ENCODE assay signal across 12 mouse cellular contexts in genomic region chr6:144166651-144167050, GRCm38 (mm10).
DNase-seq lines count a peak whose midpoint lies in the region; ATAC-seq and TF ChIP-seq lines count a peak whose summit lies in the region.
"Had no signal": no experiment of that assay in that cellular context is flagged by ENCODE, and none has a peak within 500 bp of the region (broad histone marks: within the 10 kb centered on the region; RNA-seq: fewer than 3 reads in every experiment).

No protein-coding gene starts in this region.

- no peak for DNase-seq in heart, postnatal 14 days
- DNase-seq in neural tube, embryonic 11.5 days (ENCODE audit: low spot score), result no peak
- DNase-seq in neural tube, embryonic 10.5 days (ENCODE audit: extremely low spot score, low spot score), result no peak
- DNase-seq in hindbrain, postnatal 0 days (ENCODE audit: low spot score), result no peak
- DNase-seq in layer of hippocampus, postnatal 36 days, result no peak
- DNase-seq in kidney, adult 2 months, result no peak
- DNase-seq: cerebellum, postnatal 36 days; gastrocnemius, postnatal 25 days; lung, adult 2 months had no signal

- peak overlapping the region; percentile 37 for H3K27ac ChIP-seq in heart, embryonic 12.5 days (ENCODE audit: poor library complexity, severe bottlenecking)
- peak overlapping the region; percentile 77; the same call in 1 of the 2 replicates for H3K27ac ChIP-seq in neural tube, embryonic 11.5 days (ENCODE audit: low read depth, low read length)
- peak overlapping the region; percentile 51; the same call in 1 of the 2 replicates for H3K27ac ChIP-seq in hindbrain, postnatal 0 days
- H3K27ac ChIP-seq in neural tube, embryonic 15.5 days (replicated peaks), result 0 out of 2 replicates have a peak overlapping the region, but pooled peaks have one; percentile 28
- no peak overlapping the region for H3K27ac ChIP-seq in kidney, adult 2 months (ENCODE audit: insufficient read depth, low read depth, low read length)

- intact Hi-C loops in heart, postnatal 14 days (cut with DNase I), result no loop called here

- H3K9me3 ChIP-seq in heart, embryonic 12.5 days (replicated peaks), result no peaks in the 10 kb centered on the region
- no peaks in the 10 kb centered on the region for H3K9me3 ChIP-seq in neural tube, embryonic 11.5 days (ENCODE audit: control insufficient read depth, low read length)
- no peaks in the 10 kb centered on the region for H3K9me3 ChIP-seq in hindbrain, postnatal 0 days (ENCODE audit: low read length)
- no peaks in the 10 kb centered on the region for H3K9me3 ChIP-seq in neural tube, embryonic 15.5 days (replicated peaks)

- no peak for TF ChIP-seq CTCF in hindbrain, postnatal 0 days (IDR thresholded peaks at IDR 0.05; ENCODE audit: low read depth)
- TF ChIP-seq CTCF in kidney, adult 2 months (conservative IDR thresholded peaks at IDR 0.05; ENCODE audit: insufficient read depth, insufficient read length, low read depth, low read length), result no peak

- no peak for ATAC-seq in heart, embryonic 12.5 days (ENCODE audit: insufficient number of reproducible peaks, low FRiP score)
- no peak for ATAC-seq in neural tube, embryonic 11.5 days (ENCODE audit: insufficient read depth, low FRiP score, low TSS enrichment)
- no peak for ATAC-seq in hindbrain, postnatal 0 days
- no peak for ATAC-seq in neural tube, embryonic 15.5 days (ENCODE audit: low FRiP score)

- no peaks in the 10 kb centered on the region for H3K36me3 ChIP-seq in heart, embryonic 12.5 days
- no peaks in the 10 kb centered on the region for H3K36me3 ChIP-seq in neural tube, embryonic 11.5 days (ENCODE audit: control insufficient read depth, insufficient read depth, low read length)
- H3K36me3 ChIP-seq in hindbrain, postnatal 0 days (ENCODE audit: insufficient read depth, low read length), result no peaks in the 10 kb centered on the region
- no peaks in the 10 kb centered on the region for H3K36me3 ChIP-seq in neural tube, embryonic 15.5 days
- no peaks in the 10 kb centered on the region for H3K36me3 ChIP-seq in kidney, adult 2 months (ENCODE audit: control insufficient read depth, insufficient read depth, low read length)

- no peak for TF ChIP-seq POLR2A in kidney, adult 2 months (IDR thresholded peaks at IDR 0.05; ENCODE audit: low read depth, low read length)

- peaks cover 4% of the 10 kb centered on the region; the same call in 1 of the 2 replicates for H3K4me1 ChIP-seq in heart, embryonic 12.5 days (replicated peaks)
- H3K4me1 ChIP-seq in neural tube, embryonic 11.5 days (ENCODE audit: control insufficient read depth, insufficient read depth, low read length), result peaks cover 15% of the 10 kb centered on the region
- peaks cover 14% of the 10 kb centered on the region for H3K4me1 ChIP-seq in hindbrain, postnatal 0 days (ENCODE audit: insufficient read depth, low read length)
- H3K4me1 ChIP-seq in neural tube, embryonic 15.5 days, result peaks cover 9% of the 10 kb centered on the region
- no peaks in the 10 kb centered on the region for H3K4me1 ChIP-seq in kidney, adult 2 months (ENCODE audit: control insufficient read depth, insufficient read depth, low read length)
- H3K4me1 ChIP-seq: megakaryocyte, embryonic 14.5 days had no signal

- H3K9ac ChIP-seq in heart, embryonic 12.5 days, result no peak overlapping the region
- H3K9ac ChIP-seq in neural tube, embryonic 11.5 days (ENCODE audit: low read length), result no peak overlapping the region
- no peak overlapping the region for H3K9ac ChIP-seq in hindbrain, postnatal 0 days (replicated peaks; ENCODE audit: low read length)
- no peak overlapping the region for H3K9ac ChIP-seq in neural tube, embryonic 15.5 days (replicated peaks)

- no peak overlapping the region for H3K4me2 ChIP-seq in heart, embryonic 12.5 days
- no peak overlapping the region for H3K4me2 ChIP-seq in neural tube, embryonic 11.5 days (ENCODE audit: low read depth)
- H3K4me2 ChIP-seq in hindbrain, postnatal 0 days (ENCODE audit: low read depth, low read length), result no peak overlapping the region
- H3K4me2 ChIP-seq in neural tube, embryonic 15.5 days, result no peak overlapping the region

- H3K4me3 ChIP-seq in heart, embryonic 12.5 days, result no peak overlapping the region
- no peak overlapping the region for H3K4me3 ChIP-seq in neural tube, embryonic 11.5 days (ENCODE audit: low read depth, low read length)
- H3K4me3 ChIP-seq in hindbrain, postnatal 0 days (ENCODE audit: low read length), result no peak overlapping the region
- H3K4me3 ChIP-seq in neural tube, embryonic 15.5 days (replicated peaks), result no peak overlapping the region
- no peak overlapping the region for H3K4me3 ChIP-seq in kidney, adult 2 months (ENCODE audit: insufficient read depth, low read depth, low read length)
- H3K4me3 ChIP-seq: megakaryocyte, embryonic 14.5 days had no signal

- WGBS in heart, embryonic 12.5 days, result 79% methylated on average over 8 of the region's 8 CpGs
- WGBS in neural tube, embryonic 11.5 days, result 63% methylated on average over 8 of the region's 8 CpGs
- 60% methylated on average over 8 of the region's 8 CpGs for WGBS in hindbrain, postnatal 0 days
- WGBS in neural tube, embryonic 15.5 days, result 59% methylated on average over 8 of the region's 8 CpGs
- WGBS in kidney, adult 2 months, result 86% methylated on average over 8 of the region's 8 CpGs

- H3K27me3 ChIP-seq in heart, embryonic 12.5 days (replicated peaks), result no peaks in the 10 kb centered on the region
- no peaks in the 10 kb centered on the region for H3K27me3 ChIP-seq in neural tube, embryonic 11.5 days (ENCODE audit: control insufficient read depth, insufficient read depth, low read length)
- no peaks in the 10 kb centered on the region for H3K27me3 ChIP-seq in hindbrain, postnatal 0 days (ENCODE audit: insufficient read depth, low read length)
- no peaks in the 10 kb centered on the region for H3K27me3 ChIP-seq in neural tube, embryonic 15.5 days (replicated peaks)
- H3K27me3 ChIP-seq in kidney, adult 2 months (replicated peaks; ENCODE audit: control insufficient read depth, insufficient read depth, low read length), result no peaks in the 10 kb centered on the region
- H3K27me3 ChIP-seq: megakaryocyte, embryonic 14.5 days had no signal
